Mouse (Mus musculus) midbrain, embryonic 11.5 days (tissue): ENCODE measurements around the gene Fiz1. TPM values are rescaled to one million over a fixed set of nuclear protein-coding genes. Genes with fewer than 3 reads are reported as not detected.

Experiments used
- ATAC-seq: fragments of 200-750 bp; cut with Nextera tagmentation; 2 replicates; pipeline ENCODE4 v1.8.0; 2017; ENCODE audit warnings: moderate TSS enrichment, moderate library complexity; ENCODE audit not compliant: low FRiP score
- DNase-seq: peaks from one replicate; pipeline ENCODE4 v3.0.0; 2015; ENCODE audit warnings: low spot score; ENCODE audit errors: missing footprints
- H3K27ac ChIP-seq: fragments of 300-500 bp; sonication (generic); 2 replicates; pipeline ENCODE4 v1.5.1; 2014; ENCODE audit warnings: low read depth, low read length
- H3K27me3 ChIP-seq: fragments of 300-500 bp; sonication (generic); 2 replicates; pipeline ENCODE4 v1.6.1; 2014; ENCODE audit warnings: mild to moderate bottlenecking, low read length, moderate library complexity, mixed read lengths; ENCODE audit not compliant: control insufficient read depth, insufficient read depth
- H3K36me3 ChIP-seq: fragments of 300-500 bp; sonication (generic); 2 replicates; pipeline ENCODE4 v1.6.1; 2014; ENCODE audit warnings: mild to moderate bottlenecking, low read length, moderate library complexity, mixed read lengths; ENCODE audit not compliant: control insufficient read depth, insufficient read depth
- H3K4me1 ChIP-seq: fragments of 300-500 bp; sonication (generic); 2 replicates; pipeline ENCODE4 v1.6.1; 2014; ENCODE audit warnings: low read length; ENCODE audit not compliant: control insufficient read depth, insufficient read depth
- H3K4me2 ChIP-seq: fragments of 300-500 bp; sonication (generic); 2 replicates; pipeline ENCODE4 v1.6.1; 2014; ENCODE audit warnings: mild to moderate bottlenecking, moderate library complexity
- H3K4me3 ChIP-seq: fragments of 300-500 bp; sonication (generic); 2 replicates; pipeline ENCODE4 v1.5.1; 2014; ENCODE audit warnings: low read depth, low read length
- H3K9ac ChIP-seq: fragments of 300-500 bp; sonication (generic); 2 replicates; pipeline ENCODE4 v1.6.1; 2014; ENCODE audit warnings: low read length
- H3K9me3 ChIP-seq: fragments of 300-500 bp; sonication (generic); 2 replicates; pipeline ENCODE4 v1.6.1; 2016; ENCODE audit warnings: low read length; ENCODE audit not compliant: control insufficient read depth
- WGBS: fragments of 180-500 bp; shearing (Covaris S2); extraction: QIAGEN DNeasy Blood & Tissue Kit; methylation state at CpG from one replicate; pipeline ENCODE4 v1.1.7; 2014; 5-methylcytosine and 5-hydroxymethylcytosine counted together
- polyA plus RNA-seq: library from polyadenylated mRNA; unstranded; fragments of >200 nt; fragmentation: Nextera tagmentation; extraction: Ambion mirVana; gene quantifications from 2 replicates; pipeline ENCODE4 v1.2.1, GENCODE M21; 2014

Fiz1 gene
- polyA plus RNA-seq, 1 experiment from 2014 or later: 49.4 TPM

- peaks cover 18% of the 10 kb centered on the region for H3K27me3 ChIP-seq
- no peaks in the 10 kb centered on the region for H3K9me3 ChIP-seq
- H3K4me3 ChIP-seq: peak within 1 kb of the TSS; percentile 74
- peak within 1 kb of the TSS; percentile 36; the same call in 1 of the 2 replicates for H3K27ac ChIP-seq
- H3K9ac ChIP-seq: peak within 1 kb of the TSS; percentile 92
- H3K4me1 ChIP-seq: peaks cover 20% of the 10 kb centered on the region
- WGBS: 6% methylated on average over 21 of the region's 26 CpGs
- H3K4me2 ChIP-seq: peak within 1 kb of the TSS; percentile 76
- DNase-seq: peak; percentile 99
- H3K36me3 ChIP-seq: peaks cover 10% of the 10 kb centered on the region
- ATAC-seq: peak; percentile 88
Observed at GRCm38 (mm10) chr7:4996003-4996895, 18.2 kb downstream of the Fiz1 start, which contains the start of gene Zfp579. Gene Zfp579 (minus strand): TSS chr7:4996158.

GRCm38 (mm10) chr7:4995268-4996002 lies 19.1 kb downstream of the Fiz1 start:
- Histone ChIP-seq H3K4me1 (peaks cover 20% of the 10 kb centered on the region), H3K9ac (peak overlapping the region; percentile 92), H3K27me3 (peaks cover 18% of the 10 kb centered on the region), H3K27ac (0 out of 2 replicates have a peak overlapping the region, but pooled peaks have one; percentile 20), H3K9me3 (no peaks in the 10 kb centered on the region), H3K36me3 (peaks cover 10% of the 10 kb centered on the region), H3K4me3 (peak overlapping the region; percentile 74), H3K4me2 (peak overlapping the region; percentile 76)
- DNase-seq: no peak
- WGBS: 6% methylated on average over 19 of the region's 19 CpGs
- ATAC-seq: peak; percentile 14

- Histone ChIP-seq H3K4me1 (peaks cover 20% of the 10 kb centered on the region), H3K4me3 (peak overlapping the region; percentile 74), H3K9me3 (no peaks in the 10 kb centered on the region), H3K27ac (no peak overlapping the region), H3K9ac (peak overlapping the region; percentile 0; the same call in 1 of the 2 replicates), H3K4me2 (peak overlapping the region; percentile 12), H3K36me3 (peaks cover 10% of the 10 kb centered on the region), H3K27me3 (peaks cover 18% of the 10 kb centered on the region)
- DNase-seq (peak; percentile 89), ATAC-seq (no peak)
- WGBS: 47% methylated on average over 59 of the region's 59 CpGs
Observed at GRCm38 (mm10) chr7:4993999-4994788, 20.3 kb downstream of the Fiz1 start.

- DNase-seq (no peak), ATAC-seq (no peak)
- peak overlapping the region; percentile 74 for H3K4me3 ChIP-seq
- H3K4me2 ChIP-seq: peak overlapping the region; percentile 12
- WGBS: 33% methylated on average over 55 of the region's 55 CpGs
- H3K27me3 ChIP-seq: peaks cover 18% of the 10 kb centered on the region
- no peaks in the 10 kb centered on the region for H3K9me3 ChIP-seq
- no peak overlapping the region for H3K9ac ChIP-seq
- peaks cover 20% of the 10 kb centered on the region for H3K4me1 ChIP-seq
- H3K36me3 ChIP-seq: peaks cover 10% of the 10 kb centered on the region
- no peak overlapping the region for H3K27ac ChIP-seq
Observed at GRCm38 (mm10) chr7:4993347-4993998, 21.0 kb downstream of the Fiz1 start.

GRCm38 (mm10) chr7:4988250-4988649 lies 26.2 kb downstream of the Fiz1 start:
- DNase-seq: no peak
- Histone ChIP-seq H3K27me3 (peaks cover 4% of the 10 kb centered on the region), H3K9ac (no peak overlapping the region), H3K36me3 (peaks cover 7% of the 10 kb centered on the region), H3K4me2 (no peak overlapping the region), H3K9me3 (no peaks in the 10 kb centered on the region), H3K4me3 (no peak overlapping the region), H3K27ac (no peak overlapping the region), H3K4me1 (no peaks in the 10 kb centered on the region)
- 67% methylated on average over 2 of the region's 2 CpGs for WGBS
- no peak for ATAC-seq

- no peak overlapping the region for H3K9ac ChIP-seq
- H3K4me3 ChIP-seq: no peak overlapping the region
- peaks cover 4% of the 10 kb centered on the region; the same call in 1 of the 2 replicates for H3K9me3 ChIP-seq
- no peaks in the 10 kb centered on the region for H3K36me3 ChIP-seq
- ATAC-seq (no peak), DNase-seq (no peak)
- no peaks in the 10 kb centered on the region for H3K27me3 ChIP-seq
- 89% methylated on average over 7 of the region's 7 CpGs for WGBS
- no peaks in the 10 kb centered on the region for H3K4me1 ChIP-seq
- H3K4me2 ChIP-seq: no peak overlapping the region
- no peak overlapping the region for H3K27ac ChIP-seq
Observed at GRCm38 (mm10) chr7:4976832-4977231, 37.7 kb downstream of the Fiz1 start.

GRCm38 (mm10) chr7:4975455-4975854 lies 39.0 kb downstream of the Fiz1 start:
- 68% methylated on average over 4 of the region's 4 CpGs for WGBS
- peaks cover 4% of the 10 kb centered on the region; the same call in 1 of the 2 replicates for H3K9me3 ChIP-seq
- no peak overlapping the region for H3K27ac ChIP-seq
- no peaks in the 10 kb centered on the region for H3K27me3 ChIP-seq
- H3K9ac ChIP-seq: no peak overlapping the region
- H3K4me3 ChIP-seq: no peak overlapping the region
- ATAC-seq (no peak), DNase-seq (no peak)
- H3K4me1 ChIP-seq: no peaks in the 10 kb centered on the region
- H3K4me2 ChIP-seq: no peak overlapping the region
- no peaks in the 10 kb centered on the region for H3K36me3 ChIP-seq

- Histone ChIP-seq H3K4me2 (no peak overlapping the region), H3K36me3 (no peaks in the 10 kb centered on the region), H3K4me1 (no peaks in the 10 kb centered on the region), H3K4me3 (no peak overlapping the region), H3K9ac (no peak overlapping the region), H3K9me3 (peaks cover 4% of the 10 kb centered on the region; the same call in 1 of the 2 replicates), H3K27me3 (no peaks in the 10 kb centered on the region), H3K27ac (no peak overlapping the region)
- no peak for DNase-seq
- 82% methylated on average over 18 of the region's 18 CpGs for WGBS
- ATAC-seq: no peak
Observed at GRCm38 (mm10) chr7:4972321-4973047, 42.0 kb downstream of the Fiz1 start.
